Mouse (Mus musculus) megakaryocyte, embryonic 14.5 days (primary cell): Measurements from ENCODE around the gene Rap2a. TPM values are rescaled to one million over a fixed set of nuclear protein-coding genes. Genes with fewer than 3 reads are reported as not detected.

ENCODE experiments used
- H3K27me3 ChIP-seq: replicated peaks from 2 replicates; pipeline ENCODE3; 2012; ENCODE audit warnings: inconsistent platforms
- H3K36me3 ChIP-seq: replicated peaks from 2 replicates; pipeline ENCODE3; 2012; ENCODE audit warnings: low read length, inconsistent platforms, mixed read lengths
- H3K4me1 ChIP-seq: 2 replicates; pipeline ENCODE4 v1.6.1; 2012; ENCODE audit warnings: inconsistent platforms
- H3K4me3 ChIP-seq: replicated peaks from 2 replicates; pipeline ENCODE3; 2012; ENCODE audit warnings: moderate library complexity, mild to moderate bottlenecking, inconsistent platforms
- H3K9me3 ChIP-seq: 2 replicates; pipeline ENCODE4 v1.6.1; 2012; ENCODE audit warnings: inconsistent platforms
- FLI1 ChIP-seq: IDR thresholded peaks from 2 replicates; pipeline ENCODE4 v1.6.1; 2012; ENCODE audit warnings: low read length, inconsistent platforms, mixed read lengths
- GATA1 ChIP-seq: IDR thresholded peaks from 3 replicates; pipeline ENCODE4 v1.6.1; 2012; ENCODE audit warnings: mixed read lengths, low read length, inconsistent platforms, borderline replicate concordance
- polyA plus RNA-seq: library from polyadenylated mRNA; stranded (reverse); fragments of >175 nt; gene quantifications from 2 replicates; pipeline ENCODE4 v1.2.3, GENCODE M21; 2012; ENCODE audit warnings: low replicate concordance; ENCODE audit not compliant: insufficient read depth

The Rap2a gene
- polyA plus RNA-seq, 1 experiment = 19.1 TPM

DNA sequence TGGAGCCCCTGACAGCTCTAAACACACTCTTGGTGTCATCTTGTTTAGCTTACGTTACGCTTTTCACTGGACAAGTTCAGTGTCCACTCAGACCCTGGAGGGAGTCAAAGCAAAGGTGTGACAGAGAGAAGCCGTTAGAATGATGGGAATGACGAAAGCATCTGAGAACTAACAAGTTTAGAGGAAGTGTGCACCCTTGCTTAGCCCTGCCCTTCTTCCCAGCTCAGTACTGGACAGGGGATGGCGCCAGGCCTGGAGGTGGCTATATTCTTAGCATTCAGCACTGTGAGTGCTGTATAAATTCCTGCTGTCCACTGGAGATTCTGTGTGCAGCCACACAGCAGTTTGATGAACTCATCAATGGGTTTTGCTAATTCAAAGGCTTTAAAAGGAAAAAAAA, 18.6 kb downstream of the Rap2a start:
- no peak for TF ChIP-seq FLI1
- no peak for TF ChIP-seq GATA1
- H3K9me3 ChIP-seq = no peaks in the 10 kb centered on the region
- H3K27me3 ChIP-seq = no peaks in the 10 kb centered on the region
- H3K4me1 ChIP-seq = peaks cover 92% of the 10 kb centered on the region
- H3K36me3 ChIP-seq = peaks cover 79% of the 10 kb centered on the region
- peak overlapping the region; percentile 72 for H3K4me3 ChIP-seq

GRCm38 (mm10) chr14:120499096-120499495, 20.9 kb downstream of the Rap2a start:
- H3K4me3 ChIP-seq = no peak overlapping the region
- peaks cover 88% of the 10 kb centered on the region for H3K4me1 ChIP-seq
- peaks cover 83% of the 10 kb centered on the region for H3K36me3 ChIP-seq
- H3K27me3 ChIP-seq = no peaks in the 10 kb centered on the region
- TF ChIP-seq GATA1 (no peak), FLI1 (no peak)
- H3K9me3 ChIP-seq = no peaks in the 10 kb centered on the region

- no peak for TF ChIP-seq FLI1
- no peak for TF ChIP-seq GATA1
- Histone ChIP-seq H3K4me1 (peaks cover 88% of the 10 kb centered on the region), H3K9me3 (no peaks in the 10 kb centered on the region), H3K36me3 (peaks cover 83% of the 10 kb centered on the region), H3K4me3 (no peak overlapping the region), H3K27me3 (no peaks in the 10 kb centered on the region)
Measured at GRCm38 (mm10) chr14:120499601-120500000, 21.4 kb downstream of the Rap2a start.

- H3K4me3 ChIP-seq = no peak overlapping the region
Measured at GRCm38 (mm10) chr14:120500021-120500560, 21.8 kb downstream of the Rap2a start.

DNA sequence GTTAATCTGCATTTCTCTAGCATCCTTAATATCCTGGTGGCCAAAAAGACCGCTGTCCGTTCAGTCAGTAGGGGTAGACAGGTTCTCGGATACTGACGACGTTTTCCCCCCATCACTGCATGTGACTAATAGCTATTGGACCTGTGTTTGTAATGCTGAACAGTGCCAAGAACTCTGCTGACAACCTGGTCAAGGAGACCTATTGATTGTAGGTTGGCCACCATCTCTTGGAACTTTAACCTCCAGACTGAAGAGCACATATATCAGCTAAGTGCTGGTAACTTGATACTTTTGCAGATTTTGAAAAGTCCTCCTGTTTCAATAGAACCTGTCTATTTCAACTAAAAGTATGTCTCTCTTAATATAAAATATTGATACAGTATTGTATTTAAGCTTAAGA, 22.5 kb downstream of the Rap2a start:
- no peaks in the 10 kb centered on the region for H3K9me3 ChIP-seq
- H3K36me3 ChIP-seq = peaks cover 87% of the 10 kb centered on the region
- no peaks in the 10 kb centered on the region for H3K27me3 ChIP-seq
- peaks cover 87% of the 10 kb centered on the region for H3K4me1 ChIP-seq
- no peak overlapping the region for H3K4me3 ChIP-seq
- TF ChIP-seq FLI1 = no peak
- no peak for TF ChIP-seq GATA1

More at GRCm38 (mm10) chr14:120500021-120500560, 21.8 kb downstream of the Rap2a start:
- H3K9me3 ChIP-seq = no peaks in the 10 kb centered on the region
- peaks cover 83% of the 10 kb centered on the region for H3K36me3 ChIP-seq
- no peaks in the 10 kb centered on the region for H3K27me3 ChIP-seq
- H3K4me1 ChIP-seq = peaks cover 88% of the 10 kb centered on the region
- TF ChIP-seq FLI1 (no peak), GATA1 (no peak)

DNA sequence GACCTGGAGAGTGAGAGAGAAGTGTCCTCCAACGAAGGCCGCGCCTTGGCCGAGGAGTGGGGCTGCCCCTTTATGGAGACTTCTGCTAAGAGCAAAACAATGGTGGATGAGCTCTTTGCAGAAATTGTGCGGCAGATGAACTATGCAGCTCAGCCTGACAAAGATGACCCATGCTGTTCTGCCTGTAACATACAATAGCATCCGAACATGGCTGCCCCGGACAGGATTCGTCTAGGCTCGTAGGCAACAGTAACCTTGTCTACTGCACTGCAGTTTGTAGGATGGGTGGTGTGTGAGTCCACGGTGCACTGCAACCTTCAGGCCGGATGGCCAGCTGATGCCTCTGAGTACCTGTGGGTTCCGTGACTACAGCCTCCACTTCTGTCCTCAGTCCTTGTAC, 25.4 kb downstream of the Rap2a start:
- Histone ChIP-seq H3K27me3 (no peaks in the 10 kb centered on the region), H3K4me1 (peaks cover 85% of the 10 kb centered on the region), H3K4me3 (no peak overlapping the region), H3K36me3 (peaks cover 94% of the 10 kb centered on the region), H3K9me3 (no peaks in the 10 kb centered on the region)
- no peak for TF ChIP-seq GATA1
- TF ChIP-seq FLI1 = no peak

GRCm38 (mm10) chr14:120504423-120504822, 26.2 kb downstream of the Rap2a start:
- H3K9me3 ChIP-seq = no peaks in the 10 kb centered on the region
- TF ChIP-seq GATA1 (no peak), FLI1 (no peak)
- no peaks in the 10 kb centered on the region for H3K27me3 ChIP-seq
- H3K4me3 ChIP-seq = no peak overlapping the region
- H3K36me3 ChIP-seq = peaks cover 94% of the 10 kb centered on the region
- H3K4me1 ChIP-seq = peaks cover 85% of the 10 kb centered on the region

DNA sequence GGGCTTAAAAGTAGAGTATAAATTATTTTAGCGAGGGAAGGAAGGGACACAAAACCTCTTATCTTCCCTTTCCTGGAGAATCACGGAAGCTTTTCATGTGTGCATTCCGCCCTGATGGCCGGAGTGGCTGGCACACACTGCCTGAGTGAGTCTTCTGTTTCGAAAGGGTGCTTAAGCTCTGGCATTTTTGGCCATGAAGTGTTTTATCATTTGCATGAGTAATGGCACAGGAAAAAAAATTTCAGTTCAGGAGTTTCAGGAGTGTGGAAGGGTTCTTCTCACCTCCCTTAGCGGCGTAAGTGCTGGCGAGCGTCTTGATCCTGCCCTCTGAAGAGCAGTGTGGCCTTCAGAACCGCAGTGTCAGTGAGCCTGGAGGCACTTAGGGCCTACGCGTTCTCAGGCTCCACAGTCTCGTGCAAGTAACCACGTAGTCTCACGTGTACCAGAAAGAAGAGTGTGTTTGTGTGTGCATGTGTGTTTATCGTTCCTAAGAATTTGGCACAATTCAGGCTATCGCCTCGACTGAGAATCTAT, 26.8 kb downstream of the Rap2a start:
- no peaks in the 10 kb centered on the region for H3K9me3 ChIP-seq
- H3K36me3 ChIP-seq = peaks cover 92% of the 10 kb centered on the region
- H3K4me3 ChIP-seq = no peak overlapping the region
- H3K4me1 ChIP-seq = peaks cover 84% of the 10 kb centered on the region
- no peaks in the 10 kb centered on the region for H3K27me3 ChIP-seq
- TF ChIP-seq GATA1 (no peak), FLI1 (no peak)

GRCm38 (mm10) chr14:120505918-120506317, 27.7 kb downstream of the Rap2a start:
- TF ChIP-seq GATA1 = no peak
- no peak for TF ChIP-seq FLI1
- Histone ChIP-seq H3K9me3 (no peaks in the 10 kb centered on the region), H3K4me1 (peaks cover 82% of the 10 kb centered on the region), H3K36me3 (peaks cover 89% of the 10 kb centered on the region), H3K27me3 (no peaks in the 10 kb centered on the region), H3K4me3 (no peak overlapping the region)

- no peaks in the 10 kb centered on the region for H3K27me3 ChIP-seq
- H3K4me3 ChIP-seq = no peak overlapping the region
- peaks cover 83% of the 10 kb centered on the region for H3K4me1 ChIP-seq
- peaks cover 78% of the 10 kb centered on the region for H3K36me3 ChIP-seq
- no peaks in the 10 kb centered on the region for H3K9me3 ChIP-seq
- no peak for TF ChIP-seq FLI1
- TF ChIP-seq GATA1 = no peak
Measured at GRCm38 (mm10) chr14:120507516-120507915, 29.3 kb downstream of the Rap2a start.
